Mouse (Mus musculus) olfactory bulb, adult 2 months (tissue): ENCODE data around the gene Mtmr2.

ENCODE experiments used
- CTCF ChIP-seq: fragments of 200-500 bp; IDR thresholded peaks from 2 replicates; pipeline ENCODE4 v1.5.1; 2012; ENCODE audit warnings: low read depth, mild to moderate bottlenecking, low read length, moderate library complexity; ENCODE audit not compliant: insufficient read depth
- POLR2A ChIP-seq: fragments of 200-500 bp; IDR thresholded peaks from 2 replicates; pipeline ENCODE4 v1.6.1; 2012; ENCODE audit warnings: mild to moderate bottlenecking, low read depth, low read length, moderate library complexity; ENCODE audit not compliant: insufficient read depth

- TF ChIP-seq CTCF (no peak), POLR2A (no peak)
Measured at GRCm38 (mm10) chr9:13699781-13700116, 48.5 kb upstream of the Mtmr2 start.
